Mouse (Mus musculus): ENCODE data around the gene Smndc1. TPM values are rescaled to one million over a fixed set of nuclear protein-coding genes. Genes with fewer than 3 reads are reported as not detected.

Gene Smndc1
- polyA plus RNA-seq, 1 experiment from 2014 or later = 54.4 TPM

GRCm38 (mm10) chr19:53427346-53427745, 37.0 kb upstream of the Smndc1 start:
- no peak for ATAC-seq (ENCODE audit: insufficient read depth, low FRiP score, low TSS enrichment)
- 66% methylated on average over 7 of the region's 7 CpGs for WGBS
- Histone ChIP-seq H3K4me2 (ENCODE audit: low read depth) (no peak overlapping the region), H3K27ac (ENCODE audit: low read depth, low read length) (no peak overlapping the region), H3K4me3 (ENCODE audit: low read depth, low read length) (no peak overlapping the region), H3K36me3 (ENCODE audit: control insufficient read depth, insufficient read depth, low read length) (no peaks in the 10 kb centered on the region), H3K9me3 (ENCODE audit: control insufficient read depth, low read length) (no peaks in the 10 kb centered on the region), H3K4me1 (ENCODE audit: control insufficient read depth, insufficient read depth, low read length) (peaks cover 4% of the 10 kb centered on the region; the same call in 1 of the 2 replicates), H3K27me3 (ENCODE audit: control insufficient read depth, insufficient read depth, low read length) (no peaks in the 10 kb centered on the region), H3K9ac (ENCODE audit: low read length) (no peak overlapping the region)
- DNase-seq (ENCODE audit: low spot score) = no peak

GRCm38 (mm10) chr19:53425824-53426223, 35.4 kb upstream of the Smndc1 start:
- Histone ChIP-seq H3K4me3 (ENCODE audit: low read depth, low read length) (no peak overlapping the region), H3K9me3 (ENCODE audit: control insufficient read depth, low read length) (no peaks in the 10 kb centered on the region), H3K27ac (ENCODE audit: low read depth, low read length) (no peak overlapping the region), H3K4me1 (ENCODE audit: control insufficient read depth, insufficient read depth, low read length) (peaks cover 8% of the 10 kb centered on the region), H3K4me2 (ENCODE audit: low read depth) (no peak overlapping the region), H3K27me3 (ENCODE audit: control insufficient read depth, insufficient read depth, low read length) (no peaks in the 10 kb centered on the region), H3K9ac (ENCODE audit: low read length) (no peak overlapping the region), H3K36me3 (ENCODE audit: control insufficient read depth, insufficient read depth, low read length) (no peaks in the 10 kb centered on the region)
- DNase-seq (ENCODE audit: low spot score) = no peak
- 88% methylated on average over 8 of the region's 8 CpGs for WGBS
- ATAC-seq (ENCODE audit: insufficient read depth, low FRiP score, low TSS enrichment) = no peak

GRCm38 (mm10) chr19:53424629-53425028, 34.3 kb upstream of the Smndc1 start:
- WGBS = 54% methylated on average over 18 of the region's 18 CpGs
- Histone ChIP-seq H3K9me3 (ENCODE audit: control insufficient read depth, low read length) (no peaks in the 10 kb centered on the region), H3K4me3 (ENCODE audit: low read depth, low read length) (no peak overlapping the region), H3K27ac (ENCODE audit: low read depth, low read length) (no peak overlapping the region), H3K4me1 (ENCODE audit: control insufficient read depth, insufficient read depth, low read length) (peaks cover 4% of the 10 kb centered on the region; the same call in 1 of the 2 replicates), H3K36me3 (ENCODE audit: control insufficient read depth, insufficient read depth, low read length) (no peaks in the 10 kb centered on the region), H3K4me2 (ENCODE audit: low read depth) (no peak overlapping the region), H3K9ac (ENCODE audit: low read length) (no peak overlapping the region), H3K27me3 (ENCODE audit: control insufficient read depth, insufficient read depth, low read length) (no peaks in the 10 kb centered on the region)
- ATAC-seq (ENCODE audit: insufficient read depth, low FRiP score, low TSS enrichment) (no peak), DNase-seq (ENCODE audit: low spot score) (no peak)

- H3K27ac ChIP-seq (ENCODE audit: low read depth, low read length) = no peak overlapping the region
- DNase-seq (ENCODE audit: low spot score) (no peak), ATAC-seq (ENCODE audit: insufficient read depth, low FRiP score, low TSS enrichment) (no peak)
- no peak overlapping the region for H3K4me2 ChIP-seq (ENCODE audit: low read depth)
- no peaks in the 10 kb centered on the region for H3K27me3 ChIP-seq (ENCODE audit: control insufficient read depth, insufficient read depth, low read length)
- WGBS = 57% methylated on average over 17 of the region's 17 CpGs
- H3K9ac ChIP-seq (ENCODE audit: low read length) = no peak overlapping the region
- peaks cover 4% of the 10 kb centered on the region; the same call in 1 of the 2 replicates for H3K4me1 ChIP-seq (ENCODE audit: control insufficient read depth, insufficient read depth, low read length)
- H3K9me3 ChIP-seq (ENCODE audit: control insufficient read depth, low read length) = no peaks in the 10 kb centered on the region
- H3K4me3 ChIP-seq (ENCODE audit: low read depth, low read length) = no peak overlapping the region
- no peaks in the 10 kb centered on the region for H3K36me3 ChIP-seq (ENCODE audit: control insufficient read depth, insufficient read depth, low read length)
Measured at GRCm38 (mm10) chr19:53423816-53424465, 33.6 kb upstream of the Smndc1 start.

- H3K27ac ChIP-seq (ENCODE audit: low read depth, low read length) = no peak overlapping the region
- no peaks in the 10 kb centered on the region for H3K36me3 ChIP-seq (ENCODE audit: control insufficient read depth, insufficient read depth, low read length)
- 15% methylated on average over 19 of the region's 19 CpGs for WGBS
- peaks cover 4% of the 10 kb centered on the region; the same call in 1 of the 2 replicates for H3K4me1 ChIP-seq (ENCODE audit: control insufficient read depth, insufficient read depth, low read length)
- no peak overlapping the region for H3K9ac ChIP-seq (ENCODE audit: low read length)
- H3K4me3 ChIP-seq (ENCODE audit: low read depth, low read length) = no peak overlapping the region
- ATAC-seq (ENCODE audit: insufficient read depth, low FRiP score, low TSS enrichment) = no peak
- no peak for DNase-seq (ENCODE audit: low spot score)
- no peaks in the 10 kb centered on the region for H3K9me3 ChIP-seq (ENCODE audit: control insufficient read depth, low read length)
- H3K27me3 ChIP-seq (ENCODE audit: control insufficient read depth, insufficient read depth, low read length) = no peaks in the 10 kb centered on the region
- H3K4me2 ChIP-seq (ENCODE audit: low read depth) = no peak overlapping the region
Measured at GRCm38 (mm10) chr19:53423341-53423753, 33.0 kb upstream of the Smndc1 start.

GRCm38 (mm10) chr19:53422358-53423308, 32.3 kb upstream of the Smndc1 start:
- Histone ChIP-seq H3K4me1 (ENCODE audit: control insufficient read depth, insufficient read depth, low read length) (peaks cover 4% of the 10 kb centered on the region; the same call in 1 of the 2 replicates), H3K9me3 (ENCODE audit: control insufficient read depth, low read length) (no peaks in the 10 kb centered on the region), H3K36me3 (ENCODE audit: control insufficient read depth, insufficient read depth, low read length) (no peaks in the 10 kb centered on the region), H3K9ac (ENCODE audit: low read length) (no peak overlapping the region), H3K27me3 (ENCODE audit: control insufficient read depth, insufficient read depth, low read length) (no peaks in the 10 kb centered on the region), H3K4me3 (ENCODE audit: low read depth, low read length) (no peak overlapping the region), H3K4me2 (ENCODE audit: low read depth) (no peak overlapping the region), H3K27ac (ENCODE audit: low read depth, low read length) (no peak overlapping the region)
- DNase-seq (ENCODE audit: low spot score) (no peak), ATAC-seq (ENCODE audit: insufficient read depth, low FRiP score, low TSS enrichment) (no peak)
- 73% methylated on average over 18 of the region's 18 CpGs for WGBS

- ATAC-seq (ENCODE audit: insufficient read depth, low FRiP score, low TSS enrichment) = peak; percentile 52
- peak overlapping the region; percentile 35 for H3K4me3 ChIP-seq (ENCODE audit: low read depth, low read length)
- H3K36me3 ChIP-seq (ENCODE audit: control insufficient read depth, insufficient read depth, low read length) = no peaks in the 10 kb centered on the region
- H3K9me3 ChIP-seq (ENCODE audit: control insufficient read depth, low read length) = no peaks in the 10 kb centered on the region
- H3K27ac ChIP-seq (ENCODE audit: low read depth, low read length) = 0 out of 2 replicates have a peak overlapping the region, but pooled peaks have one; percentile 8
- no peaks in the 10 kb centered on the region for H3K27me3 ChIP-seq (ENCODE audit: control insufficient read depth, insufficient read depth, low read length)
- peak overlapping the region; percentile 32; the same call in 1 of the 2 replicates for H3K9ac ChIP-seq (ENCODE audit: low read length)
- no peak for DNase-seq (ENCODE audit: low spot score)
- H3K4me2 ChIP-seq (ENCODE audit: low read depth) = peak overlapping the region; percentile 66
- peaks cover 4% of the 10 kb centered on the region; the same call in 1 of the 2 replicates for H3K4me1 ChIP-seq (ENCODE audit: control insufficient read depth, insufficient read depth, low read length)
- 0% methylated on average over 6 of the region's 6 CpGs for WGBS
Measured at GRCm38 (mm10) chr19:53421583-53422188, 31.3 kb upstream of the Smndc1 start.

GRCm38 (mm10) chr19:53420924-53421582, 30.7 kb upstream of the Smndc1 start:
- Histone ChIP-seq H3K9ac (ENCODE audit: low read length) (peak overlapping the region; percentile 47), H3K27ac (ENCODE audit: low read depth, low read length) (peak overlapping the region; percentile 67; the same call in 1 of the 2 replicates), H3K4me3 (ENCODE audit: low read depth, low read length) (peak overlapping the region; percentile 35), H3K9me3 (ENCODE audit: control insufficient read depth, low read length) (no peaks in the 10 kb centered on the region), H3K36me3 (ENCODE audit: control insufficient read depth, insufficient read depth, low read length) (no peaks in the 10 kb centered on the region), H3K27me3 (ENCODE audit: control insufficient read depth, insufficient read depth, low read length) (no peaks in the 10 kb centered on the region), H3K4me2 (ENCODE audit: low read depth) (peak overlapping the region; percentile 66), H3K4me1 (ENCODE audit: control insufficient read depth, insufficient read depth, low read length) (peaks cover 4% of the 10 kb centered on the region; the same call in 1 of the 2 replicates)
- ATAC-seq (ENCODE audit: insufficient read depth, low FRiP score, low TSS enrichment) (peak; percentile 94), DNase-seq (ENCODE audit: low spot score) (peak; percentile 84)
- WGBS = under 1% methylated on average over 19 of the region's 19 CpGs
